Mouse (Mus musculus) spleen, postnatal 36 days (tissue): ENCODE data around the gene Arhgef40.

Experiments
- DNase-seq, 2 experiments: peaks; one replicate each; pipeline ENCODE4 v3.0.0; 2022; ENCODE audit warnings: low spot score in 2 of 2, mixed read lengths in 1 of 2

Gene Arhgef40

DNA sequence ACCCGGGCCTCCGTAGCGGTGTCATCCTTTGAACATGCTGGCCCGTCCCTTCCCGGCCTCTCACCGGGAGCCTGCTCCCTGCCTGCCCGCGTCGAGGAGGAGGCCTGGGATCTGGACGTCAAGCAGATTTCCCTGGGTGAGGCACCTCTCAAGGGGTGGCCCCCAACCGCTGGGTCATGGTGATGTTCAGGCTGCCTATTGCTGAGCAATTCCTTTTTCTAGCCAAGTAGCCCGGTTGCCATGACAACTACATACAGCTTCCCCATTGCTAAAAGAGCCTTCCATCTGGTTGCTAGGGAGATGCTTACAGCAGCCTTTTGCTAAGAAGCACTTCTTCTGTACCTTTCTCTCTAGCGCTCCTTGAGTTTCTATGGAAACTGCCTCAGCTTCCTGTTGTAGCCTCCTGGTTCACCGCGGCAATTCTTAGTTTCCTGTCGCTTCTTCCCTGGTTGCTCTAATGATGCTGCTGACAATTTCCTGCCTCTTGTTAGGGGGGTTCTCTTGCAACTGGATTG is 19.5 kb downstream of the Arhgef40 start:
- DNase-seq: no peak

GRCm38 (mm10) chr14:52005141-52005540 is 20.6 kb downstream of the Arhgef40 start:
- DNase-seq: no peak

- no peak for DNase-seq
Observed at GRCm38 (mm10) chr14:52005616-52006015, 21.1 kb downstream of the Arhgef40 start.

GRCm38 (mm10) chr14:52006241-52006640 is 21.7 kb downstream of the Arhgef40 start:
- DNase-seq: no peak

GRCm38 (mm10) chr14:52006771-52007170 is 22.3 kb downstream of the Arhgef40 start:
- DNase-seq: no peak

- peak; percentile 83 for DNase-seq
Observed at GRCm38 (mm10) chr14:52008321-52009203, 24.0 kb downstream of the Arhgef40 start.

- no peak for DNase-seq
Observed at GRCm38 (mm10) chr14:52009361-52009760, 24.8 kb downstream of the Arhgef40 start.

GRCm38 (mm10) chr14:52009841-52010240 is 25.3 kb downstream of the Arhgef40 start:
- no peak for DNase-seq

DNA sequence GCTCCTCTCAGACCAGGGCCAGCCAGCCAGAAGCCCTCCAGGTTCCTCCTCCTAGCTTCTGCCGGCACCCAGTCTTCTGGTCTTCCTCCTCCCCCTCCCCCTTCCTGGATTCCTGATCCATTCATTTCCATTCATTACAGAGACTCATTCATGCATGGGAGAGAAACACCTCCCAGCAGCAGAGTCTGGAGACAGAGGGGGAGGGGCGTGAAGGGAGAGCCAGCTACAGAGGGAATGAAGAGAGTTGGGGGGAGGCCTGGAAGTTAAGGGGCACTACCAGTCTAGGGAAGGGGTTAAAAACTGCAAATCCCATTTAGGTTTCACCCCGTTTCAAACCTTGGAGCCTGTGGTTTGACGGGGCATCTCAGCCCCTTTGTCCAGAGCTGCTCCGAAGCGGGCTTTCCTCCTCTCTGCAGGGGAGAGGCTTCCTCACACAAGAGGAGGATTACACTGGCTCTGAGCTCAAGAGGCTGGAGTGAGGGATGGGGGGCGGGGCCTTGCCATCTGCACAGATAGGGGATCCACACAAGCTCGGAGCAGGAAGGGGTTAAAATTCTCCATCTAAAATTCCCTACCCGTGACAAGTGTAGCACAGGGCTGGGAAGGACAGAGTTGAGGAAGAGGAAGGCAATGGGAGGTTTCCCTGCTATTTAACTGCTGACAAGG is 26.1 kb downstream of the Arhgef40 start:
- DNase-seq: no peak

DNA sequence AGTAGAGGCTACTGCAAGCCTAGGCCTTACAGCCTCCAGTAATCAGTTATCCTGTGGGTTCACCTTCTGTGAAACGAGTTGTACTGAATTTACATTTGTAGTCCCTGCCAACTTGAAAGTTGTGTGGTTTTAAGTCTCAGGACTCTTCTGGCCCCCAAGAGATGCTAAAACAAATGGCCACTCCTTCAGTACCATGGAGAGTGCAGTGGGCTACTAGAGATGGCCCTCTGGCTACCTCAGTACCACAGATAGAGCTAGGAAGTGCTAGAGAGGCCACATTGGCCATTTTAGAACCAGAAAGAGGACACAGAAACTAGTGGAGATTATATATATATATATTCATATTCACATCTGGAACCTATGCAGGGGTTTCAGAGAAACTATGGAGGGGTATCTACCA is 27.2 kb downstream of the Arhgef40 start:
- no peak for DNase-seq

DNA sequence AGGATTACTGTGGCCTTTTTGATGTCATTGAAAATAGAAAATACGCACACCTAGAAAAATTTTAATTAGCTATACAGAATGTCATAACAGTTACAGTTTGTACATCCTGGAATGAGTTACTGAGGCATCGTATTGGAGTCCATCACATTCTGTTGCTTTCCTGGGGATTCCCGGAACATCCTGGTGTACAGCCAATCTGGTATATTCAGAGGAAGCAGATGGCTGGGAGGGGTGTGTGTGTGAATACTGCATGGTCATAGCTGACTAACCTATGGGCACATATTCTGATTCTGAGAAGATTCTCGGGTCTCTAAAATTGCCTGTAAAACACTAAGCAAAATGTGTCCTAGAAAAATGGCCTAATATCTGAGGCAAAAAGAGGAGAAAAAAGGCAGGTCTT is 27.6 kb downstream of the Arhgef40 start:
- DNase-seq: no peak

DNA sequence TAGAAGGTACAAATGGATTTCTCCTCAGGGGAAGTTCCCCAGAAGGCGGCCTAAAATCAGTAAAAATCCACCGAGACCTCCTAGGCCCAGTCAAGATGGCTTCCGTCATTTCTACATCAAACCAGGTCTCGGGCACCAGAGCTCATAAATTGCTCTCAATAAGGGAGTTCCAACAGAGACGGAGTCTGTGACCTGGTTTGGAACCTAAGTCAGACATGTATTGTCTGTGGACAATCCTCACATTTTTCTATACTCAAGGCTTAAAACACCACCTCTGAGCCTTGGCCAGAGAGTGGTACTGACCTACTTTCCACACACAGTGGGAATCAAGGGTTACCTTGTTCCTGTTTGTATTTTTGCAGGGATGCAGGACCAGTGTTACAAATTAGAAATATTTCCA is 28.0 kb downstream of the Arhgef40 start:
- DNase-seq: no peak

DNA sequence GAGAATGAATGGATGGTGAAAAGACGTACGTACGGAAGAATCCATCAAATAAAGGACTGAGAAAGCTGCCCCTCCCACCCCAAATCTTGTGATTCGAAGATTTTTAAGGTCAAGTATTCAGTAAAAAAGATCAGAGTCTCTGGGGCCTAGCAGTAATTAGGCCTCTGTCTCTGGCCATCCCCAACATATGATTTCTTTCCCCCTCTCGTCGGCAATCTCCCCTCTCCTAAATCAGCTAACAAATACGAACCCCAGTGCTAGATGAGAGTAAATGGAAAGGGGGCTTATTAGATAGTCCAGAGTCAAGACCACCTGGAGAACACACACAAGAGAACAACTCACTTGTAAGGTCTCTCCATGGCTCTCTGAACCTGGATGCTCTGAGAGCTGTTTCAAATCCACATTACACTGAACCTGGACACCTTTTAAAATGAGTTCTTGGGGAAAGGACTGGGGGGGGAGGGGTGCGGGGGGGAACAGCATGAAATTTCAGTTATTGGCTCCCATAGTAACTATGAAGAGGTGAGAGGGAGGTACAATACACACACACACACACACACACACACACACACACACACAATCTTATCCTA is 28.6 kb downstream of the Arhgef40 start:
- no peak for DNase-seq

DNA sequence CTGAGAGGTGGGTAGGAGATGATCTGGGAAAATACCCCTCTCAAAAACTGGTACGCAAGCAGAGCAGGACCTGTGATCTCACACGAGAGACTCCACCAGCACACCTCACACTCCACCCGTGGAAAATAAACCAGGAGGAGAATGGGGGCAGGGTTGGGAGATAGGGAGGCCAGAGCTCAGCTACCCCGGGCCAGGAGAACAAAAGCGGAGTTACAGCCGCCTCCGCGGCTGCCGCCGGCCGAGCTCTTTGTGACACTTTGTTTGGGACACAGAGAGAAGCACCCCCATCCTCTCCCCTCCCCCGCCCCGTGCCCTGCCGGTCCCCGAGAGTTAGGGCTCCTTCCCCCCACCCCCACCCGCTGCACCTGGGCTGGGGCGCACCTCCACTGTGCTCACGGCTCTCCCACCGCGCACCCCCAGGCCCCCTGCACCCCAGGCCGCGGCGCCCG is 29.3 kb downstream of the Arhgef40 start:
- DNase-seq: peak in 1 of 2 experiments; percentile 23

DNA sequence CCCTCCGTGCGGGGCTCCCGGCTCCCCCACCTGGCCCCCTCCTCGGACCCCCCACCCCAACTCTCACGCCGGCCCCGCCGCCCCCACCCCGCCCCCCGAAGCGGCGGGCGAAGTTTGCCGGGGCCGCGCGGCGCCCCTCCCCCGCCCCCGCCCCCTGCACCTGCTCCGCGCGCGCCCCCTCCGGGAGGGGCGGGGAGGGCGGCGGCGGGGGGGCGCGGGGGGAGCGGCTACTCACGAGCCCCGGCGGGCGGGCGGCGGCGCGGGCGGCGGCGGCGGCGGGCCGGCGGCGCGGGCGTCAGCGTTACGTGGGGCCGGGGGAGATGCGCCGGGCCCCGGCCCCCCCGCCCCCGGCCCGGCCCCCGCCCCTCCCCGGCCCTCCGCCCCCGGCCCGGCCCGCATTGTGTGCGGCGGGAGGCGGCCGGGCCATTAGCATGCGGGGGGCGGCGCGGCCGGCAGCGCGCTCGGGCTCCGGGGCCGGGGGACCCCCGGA is 29.8 kb downstream of the Arhgef40 start:
- DNase-seq: no peak

- peak; percentile 38 to 41 for DNase-seq
Observed at GRCm38 (mm10) chr14:52014761-52015311, 30.3 kb downstream of the Arhgef40 start.

GRCm38 (mm10) chr14:52015445-52016100 is 31.1 kb downstream of the Arhgef40 start, which contains the start of gene Tmem253:
Tmem253 (plus strand) TSS chr14:52015658.
- DNase-seq: no peak

GRCm38 (mm10) chr14:52016625-52017405 is 32.3 kb downstream of the Arhgef40 start:
- no peak for DNase-seq

DNA sequence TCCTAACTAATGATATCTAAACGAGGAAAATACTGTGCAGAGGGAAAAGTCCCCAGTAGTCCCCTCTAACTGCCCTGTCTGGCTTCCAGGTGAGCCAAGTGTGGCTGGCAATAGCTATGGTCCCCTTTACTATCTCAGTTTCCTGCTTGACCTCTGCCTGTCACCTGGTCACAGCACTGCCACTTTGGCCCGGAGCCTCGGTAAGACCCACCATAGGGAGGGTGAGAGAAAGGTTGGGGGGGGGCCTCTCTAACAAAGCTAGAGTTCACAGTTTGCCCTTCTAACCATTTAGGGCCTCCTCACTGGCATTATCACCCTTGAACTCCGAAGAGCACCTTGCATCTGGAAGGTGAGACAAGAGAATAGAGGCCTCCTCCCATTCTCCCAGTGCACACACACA is 33.1 kb downstream of the Arhgef40 start:
- no peak for DNase-seq

- DNase-seq: no peak
Observed at GRCm38 (mm10) chr14:52018248-52019050, 33.9 kb downstream of the Arhgef40 start.
